Mouse (Mus musculus) adrenal gland, postnatal 36 days (tissue): ENCODE measurements around the gene Rps28. TPM values are rescaled to one million over a fixed set of nuclear protein-coding genes. Genes with fewer than 3 reads are reported as not detected.

Source experiments
- DNase-seq, 2 experiments: peaks; one replicate each; pipeline ENCODE4 v3.0.0; 2021; ENCODE audit warnings: mixed read lengths in 1 of 2
- total RNA-seq, 2 experiments: library from RNA; stranded (reverse); gene quantifications; 2 replicates each; pipeline ENCODE4 v1.2.3; 2021

Rps28 gene
- total RNA-seq, 2 experiments from 2014 or later: 1,486 to 1,511 TPM

- no peak for DNase-seq
These were observed 50.3 kb downstream of the Rps28 start for GRCm38 (mm10) chr17:33773871-33774572.

GRCm38 (mm10) chr17:33773426-33773825 is 50.9 kb downstream of the Rps28 start:
- no peak for DNase-seq

GRCm38 (mm10) chr17:33771617-33772016 is 52.7 kb downstream of the Rps28 start:
- no peak for DNase-seq

Other genes with a start within 250 kb of the Rps28 start
- gene Zfp414, start 195.5 kb downstream of the Rps28 start, total RNA-seq: 10 to 100 TPM; 28.9 to 35.3 TPM
- under 1 TPM in 1 of 2 experiments, not detected in 1; 0.56 TPM for gene Pram1, start 186.5 kb downstream of the Rps28 start, total RNA-seq
- 100 to 1,000 TPM; 136 to 171 TPM for gene Hnrnpm, start 137.7 kb downstream of the Rps28 start, total RNA-seq
- gene March2, start 105.9 kb downstream of the Rps28 start, total RNA-seq: 100 to 1,000 TPM in 1 of 2 experiments, 10 to 100 TPM in 1; 92.9 to 119 TPM
- gene Rab11b, start 64.0 kb downstream of the Rps28 start, total RNA-seq: 100 to 1,000 TPM; 231 to 299 TPM
- gene Angptl4, start 42.7 kb downstream of the Rps28 start, total RNA-seq: 100 to 1,000 TPM in 1 of 2 experiments, 10 to 100 TPM in 1; 62.7 to 110 TPM
- gene Kank3, start 14.0 kb downstream of the Rps28 start, total RNA-seq: 10 to 100 TPM; 72.2 to 90.5 TPM
- gene Ndufa7, start within 50 bp of the Rps28 start, total RNA-seq: 100 to 1,000 TPM; 432 to 487 TPM
- gene Cd320, start 18.5 kb upstream of the Rps28 start, total RNA-seq: 10 to 100 TPM; 30.8 to 47.3 TPM
- not detected for gene Gm7029, start 49.3 kb upstream of the Rps28 start, total RNA-seq
- 1 to 10 TPM; 3.3 to 4.4 TPM for gene Kifc1, start 66.1 kb upstream of the Rps28 start, total RNA-seq
- gene Platr17, start 80.6 kb upstream of the Rps28 start, total RNA-seq: not detected
- 10 to 100 TPM; 29.2 to 30.2 TPM for gene Daxx, start 84.9 kb upstream of the Rps28 start, total RNA-seq
- gene Tapbp, start 91.3 kb upstream of the Rps28 start, total RNA-seq: 100 to 1,000 TPM; 178 to 181 TPM
- 10 to 100 TPM; 26.5 to 36.1 TPM for gene Zbtb22, start 91.3 kb upstream of the Rps28 start, total RNA-seq
- gene Rgl2, start 105.0 kb upstream of the Rps28 start, total RNA-seq: 10 to 100 TPM; 37.0 to 45.9 TPM
- 10 to 100 TPM; 89.2 to 90.6 TPM for gene Pfdn6, start 115.8 kb upstream of the Rps28 start, total RNA-seq
- 10 to 100 TPM; 34.4 to 34.9 TPM for gene Wdr46, start 116.1 kb upstream of the Rps28 start, total RNA-seq
- 1 to 10 TPM; 4.0 to 6.6 TPM for gene B3galt4, start 126.9 kb upstream of the Rps28 start, total RNA-seq
- gene Vps52, start 131.2 kb upstream of the Rps28 start, total RNA-seq: 10 to 100 TPM; 53.4 to 59.9 TPM
- 100 to 1,000 TPM; 791 to 792 TPM for gene Rps18, start 131.4 kb upstream of the Rps28 start, total RNA-seq
- 100 to 1,000 TPM; 459 to 574 TPM for gene H2-K1, start 175.8 kb upstream of the Rps28 start, total RNA-seq
- gene Ring1, start 200.1 kb upstream of the Rps28 start, total RNA-seq: 10 to 100 TPM; 43.8 to 48.3 TPM
- gene H2-Ke6, start 203.5 kb upstream of the Rps28 start, total RNA-seq: 100 to 1,000 TPM; 243 to 247 TPM
- gene Slc39a7, start 207.1 kb upstream of the Rps28 start, total RNA-seq: 100 to 1,000 TPM; 165 to 198 TPM
- 10 to 100 TPM; 53.5 to 55.7 TPM for gene Rxrb, start 207.2 kb upstream of the Rps28 start, total RNA-seq
- gene Col11a2, start 214.9 kb upstream of the Rps28 start, total RNA-seq: 1 to 10 TPM; 1.2 to 2.2 TPM